8 mouse cellular contexts compared by ENCODE assay signal in genomic region chr19:45063565-45064292, GRCm38 (mm10). TPM values are rescaled to one million over a fixed set of nuclear protein-coding genes. Genes with fewer than 3 reads are reported as not detected.
A peak's percentile ranks its signal among the peaks of the same experiment; 100 is the strongest.
DNase-seq lines count a peak whose midpoint lies in the region; ATAC-seq and TF ChIP-seq lines count a peak whose summit lies in the region.

No protein-coding gene starts in this region.

- intact Hi-C loops in gastrocnemius, adult 2 months (cut with DNase I), result loop anchor here (1.0 kb wide), 1 partner anchor 26 kb away; no protein-coding TSS in a partner anchor

- peak; percentile 83 for ATAC-seq in common myeloid progenitor, adult 5-6 weeks (replicated peaks; ENCODE audit: low read depth, poor library complexity, severe bottlenecking)
- peak; percentile 28; the same call in 1 of the 2 replicates for ATAC-seq in hindbrain, embryonic 15.5 days (ENCODE audit: low FRiP score, low read depth)
- peak; percentile 86 for ATAC-seq in liver, embryonic 11.5 days (replicated peaks; ENCODE audit: low FRiP score)

- TF ChIP-seq CTCF in gastrocnemius, adult 2 months (IDR thresholded peaks at IDR 0.05), result peak; percentile 79

- H3K4me2 ChIP-seq in hindbrain, embryonic 15.5 days, result peak overlapping the region; percentile 39
- H3K4me2 ChIP-seq in liver, embryonic 11.5 days, result peak overlapping the region; percentile 49

- H3K27me3 ChIP-seq in hindbrain, embryonic 15.5 days, result peaks cover 43% of the 10 kb centered on the region
- peaks cover 45% of the 10 kb centered on the region for H3K27me3 ChIP-seq in liver, embryonic 11.5 days (replicated peaks; ENCODE audit: control insufficient read depth, insufficient read depth, low read length)

- no peaks in the 10 kb centered on the region for H3K36me3 ChIP-seq in hindbrain, embryonic 15.5 days
- no peaks in the 10 kb centered on the region for H3K36me3 ChIP-seq in liver, embryonic 11.5 days (ENCODE audit: control insufficient read depth, insufficient read depth, low read length)

- 42% methylated on average over 19 of the region's 20 CpGs for WGBS in hindbrain, embryonic 15.5 days
- WGBS in liver, embryonic 11.5 days, result 42% methylated on average over 20 of the region's 20 CpGs

- peaks cover 20% of the 10 kb centered on the region for H3K4me1 ChIP-seq in hindbrain, embryonic 15.5 days (replicated peaks)
- peaks cover 14% of the 10 kb centered on the region for H3K4me1 ChIP-seq in liver, embryonic 11.5 days (replicated peaks; ENCODE audit: control insufficient read depth, insufficient read depth, low read length)

- no peaks in the 10 kb centered on the region for H3K9me3 ChIP-seq in hindbrain, embryonic 15.5 days
- no peaks in the 10 kb centered on the region for H3K9me3 ChIP-seq in liver, embryonic 11.5 days (ENCODE audit: control insufficient read depth, low read length)

- DNase-seq in gastrocnemius, adult 2 months, result peak; percentile 76
- DNase-seq in gastrocnemius, postnatal 25 days, result no peak
- DNase-seq in ES-CJ7 (ENCODE audit: low read depth, low spot score), result peak; percentile 74
- no peak for DNase-seq in liver, embryonic 11.5 days (ENCODE audit: low spot score)
- peak; percentile 64 to 66 for DNase-seq in natural killer cell, adult 2 months (ENCODE audit: low spot score in 2 of 2)
- DNase-seq in c-Kit-positive CD71-positive TER-119-positive erythroid progenitor cells, embryonic 14.5 days (ENCODE audit: low spot score), result no peak

- peak overlapping the region; percentile 30; the same call in 1 of the 2 replicates for H3K9ac ChIP-seq in hindbrain, embryonic 15.5 days
- no peak overlapping the region for H3K9ac ChIP-seq in liver, embryonic 11.5 days (ENCODE audit: low read depth, low read length)

- H3K4me3 ChIP-seq in gastrocnemius, adult 2 months, result no peak overlapping the region
- H3K4me3 ChIP-seq in hindbrain, embryonic 15.5 days, result peak overlapping the region; percentile 11; the same call in 1 of the 2 replicates
- peak overlapping the region; percentile 21 for H3K4me3 ChIP-seq in liver, embryonic 11.5 days (ENCODE audit: low read depth, low read length)

- H3K27ac ChIP-seq in gastrocnemius, adult 2 months, result no peak overlapping the region
- no peak overlapping the region for H3K27ac ChIP-seq in hindbrain, embryonic 15.5 days (replicated peaks)
- H3K27ac ChIP-seq in liver, embryonic 11.5 days (ENCODE audit: low read depth, low read length), result no peak overlapping the region; the same call in 1 of the 2 replicates

RNA-seq across cellular contexts. Expression of gene Kazald1, which starts 11.3 kb away (rescaled TPM):
- total RNA-seq in gastrocnemius, adult 2 months (2021), result 1 to 10 TPM; 4.2 to 5.9 TPM
- 1 to 10 TPM; 5.4 to 6.3 TPM for total RNA-seq in gastrocnemius, postnatal 25 days (2021)
- 0.50 and 1.1 TPM in 2 replicates for total RNA-seq in common myeloid progenitor, adult 5-6 weeks (2017)
- 2.3 and 2.6 TPM in 2 replicates for polyA plus RNA-seq in hindbrain, embryonic 15.5 days (2015; fragmentation: Nextera tagmentation; extraction: Ambion mirVana)
- 0.91 and 1.6 TPM in 2 replicates for polyA plus RNA-seq in liver, embryonic 11.5 days (2014; fragmentation: Nextera tagmentation; extraction: Ambion mirVana)

RNA-seq across cellular contexts. Expression of gene Sfxn3, which starts 16.4 kb away (rescaled TPM):
- 10 to 100 TPM; 17.1 to 25.1 TPM for total RNA-seq in gastrocnemius, adult 2 months (2021)
- 10 to 100 TPM; 20.7 to 22.5 TPM for total RNA-seq in gastrocnemius, postnatal 25 days (2021)
- total RNA-seq in common myeloid progenitor, adult 5-6 weeks (2017), result 8.6 and 11.0 TPM in 2 replicates
- polyA plus RNA-seq in hindbrain, embryonic 15.5 days (2015; fragmentation: Nextera tagmentation; extraction: Ambion mirVana), result 74.7 and 90.5 TPM in 2 replicates
- polyA plus RNA-seq in liver, embryonic 11.5 days (2014; fragmentation: Nextera tagmentation; extraction: Ambion mirVana), result 6.3 and 6.8 TPM in 2 replicates

RNA-seq across cellular contexts. Expression of gene Pdzd7, which starts 18.2 kb away (rescaled TPM):
- 1 to 10 TPM; 5.9 to 6.8 TPM for total RNA-seq in gastrocnemius, adult 2 months (2021)
- 1 to 10 TPM; 5.4 to 5.9 TPM for total RNA-seq in gastrocnemius, postnatal 25 days (2021)
- 0.23 TPM in 1 of 2 replicates, not detected in the other for total RNA-seq in common myeloid progenitor, adult 5-6 weeks (2017)
- polyA plus RNA-seq in hindbrain, embryonic 15.5 days (2015; fragmentation: Nextera tagmentation; extraction: Ambion mirVana), result 2.6 and 3.2 TPM in 2 replicates
- polyA plus RNA-seq in liver, embryonic 11.5 days (2014; fragmentation: Nextera tagmentation; extraction: Ambion mirVana), result 0.09 TPM in 1 of 2 replicates, not detected in the other

RNA-seq across cellular contexts. Expression of gene Lzts2, which starts 49.5 kb away (rescaled TPM):
- total RNA-seq in gastrocnemius, adult 2 months (2021), result 10 to 100 TPM; 21.0 to 29.3 TPM
- 10 to 100 TPM; 19.2 to 22.9 TPM for total RNA-seq in gastrocnemius, postnatal 25 days (2021)
- 14.2 and 16.9 TPM in 2 replicates for total RNA-seq in common myeloid progenitor, adult 5-6 weeks (2017)
- polyA plus RNA-seq in hindbrain, embryonic 15.5 days (2015; fragmentation: Nextera tagmentation; extraction: Ambion mirVana), result 25.4 and 28.7 TPM in 2 replicates
- polyA plus RNA-seq in liver, embryonic 11.5 days (2014; fragmentation: Nextera tagmentation; extraction: Ambion mirVana), result 28.6 and 31.4 TPM in 2 replicates

RNA-seq across cellular contexts. Expression of gene Mrpl43, which starts 57.5 kb away (rescaled TPM):
- 10 to 100 TPM; 31.0 to 42.5 TPM for total RNA-seq in gastrocnemius, adult 2 months (2021)
- total RNA-seq in gastrocnemius, postnatal 25 days (2021), result 10 to 100 TPM; 32.8 to 36.4 TPM
- total RNA-seq in common myeloid progenitor, adult 5-6 weeks (2017), result 19.0 and 36.4 TPM in 2 replicates
- 88.6 and 94.7 TPM in 2 replicates for polyA plus RNA-seq in hindbrain, embryonic 15.5 days (2015; fragmentation: Nextera tagmentation; extraction: Ambion mirVana)
- 62.2 and 65.3 TPM in 2 replicates for polyA plus RNA-seq in liver, embryonic 11.5 days (2014; fragmentation: Nextera tagmentation; extraction: Ambion mirVana)

Comparison
In these comparisons a context has a peak if more than half of its experiments do, and no peak if none do; other contexts are left out.
1. DNase-seq: peak in gastrocnemius, adult 2 months (single experiment), ES-CJ7 (single experiment) and natural killer cell, adult 2 months (2 of 2); none in gastrocnemius, postnatal 25 days (single experiment), liver, embryonic 11.5 days (single experiment) and c-Kit-positive CD71-positive TER-119-positive erythroid progenitor cells, embryonic 14.5 days (single experiment).
2. ATAC-seq: peak in every context shown above with its lines; median percentile 86 in liver, embryonic 11.5 days; 83 in common myeloid progenitor, adult 5-6 weeks; 28 in hindbrain, embryonic 15.5 days.